Comparison of ENCODE assay signal across 22 mouse cellular contexts in the genomic region with DNA sequence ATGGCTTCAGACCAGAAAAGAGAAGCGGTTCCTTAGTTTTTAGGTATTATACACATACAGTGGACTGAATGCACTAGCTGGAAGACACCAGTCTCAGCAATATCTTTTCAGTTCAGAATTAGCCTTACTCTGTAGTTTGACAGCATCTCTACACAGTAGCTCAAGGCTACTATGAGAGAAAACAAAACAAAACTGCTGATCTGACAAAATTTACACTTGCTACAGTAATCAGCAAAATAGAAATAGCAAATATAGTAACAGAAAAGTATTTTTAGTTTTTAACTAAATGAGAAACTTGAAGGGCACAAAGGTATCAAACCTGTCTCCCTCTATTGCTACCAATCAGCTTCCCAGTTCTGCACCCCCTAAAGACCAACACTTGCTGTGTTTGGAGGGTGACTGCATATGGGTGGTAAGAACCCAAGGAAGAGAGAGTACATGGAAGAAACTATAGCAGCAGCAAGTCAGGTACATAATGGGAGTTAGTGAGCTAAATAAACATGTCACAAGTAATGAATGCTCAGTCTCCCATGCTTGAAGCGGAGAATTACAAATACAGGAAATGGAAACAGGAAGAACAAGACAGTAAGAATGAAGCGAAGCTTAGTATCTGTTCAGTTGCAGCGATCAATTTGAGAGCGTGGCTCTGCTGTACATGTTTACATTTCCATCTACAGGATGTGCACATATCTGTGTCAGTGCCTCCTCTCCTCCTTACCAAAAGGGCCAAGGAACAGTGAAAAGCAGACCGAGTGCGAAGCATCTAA. TPM values are rescaled to one million over a fixed set of nuclear protein-coding genes. Genes with fewer than 3 reads are reported as not detected.
A peak's percentile ranks its signal among the peaks of the same experiment; 100 is the strongest.
DNase-seq lines count a peak whose midpoint lies in the region; ATAC-seq and TF ChIP-seq lines count a peak whose summit lies in the region.
"Had no signal": no experiment of that assay in that cellular context is flagged by ENCODE, and none has a peak within 500 bp of the region (broad histone marks: within the 10 kb centered on the region; RNA-seq: fewer than 3 reads in every experiment).

No protein-coding gene starts in this region.

- no peaks in the 10 kb centered on the region for H3K9me3 ChIP-seq in liver, embryonic 11.5 days (ENCODE audit: control insufficient read depth, low read length)
- no peaks in the 10 kb centered on the region for H3K9me3 ChIP-seq in liver, postnatal 0 days (ENCODE audit: low read length)
- peaks cover 2% of the 10 kb centered on the region for H3K9me3 ChIP-seq in CH12.LX (replicated peaks; ENCODE audit: low read length)
- H3K9me3 ChIP-seq: embryonic facial prominence, embryonic 12.5 days; forebrain, embryonic 15.5 days; G1E; heart, embryonic 15.5 days; hindbrain, embryonic 13.5 days had no signal

- dilution Hi-C loops in CH12.LX (cut with MboI; ENCODE audit: extremely low pct_ligation_motif_present, extremely low pct_unique_long_range_greater_than_20kb, low sequenced_read_pairs) = no loop called here

- 77% methylated on average over 7 of the region's 7 CpGs for WGBS in liver, embryonic 11.5 days
- 75% methylated on average over 7 of the region's 7 CpGs for WGBS in liver, postnatal 0 days (ENCODE audit: insufficient replicate concordance)

- no peak for TF ChIP-seq POLR2A in CH12.LX (IDR thresholded peaks at IDR 0.05; ENCODE audit: low read depth, low read length)
- no peak for TF ChIP-seq POLR2A in bone marrow macrophage, adult 2 months (IDR thresholded peaks at IDR 0.05; ENCODE audit: borderline replicate concordance, low read depth, low read length)

- in situ Hi-C loops in CH12.LX (cut with MboI; ENCODE audit: low pct_ligation_motif_present, low pct_unique_long_range_greater_than_20kb, low sequenced_read_pairs) = no loop called here

- H3K4me1 ChIP-seq in liver, embryonic 11.5 days (replicated peaks; ENCODE audit: control insufficient read depth, insufficient read depth, low read length) = no peaks in the 10 kb centered on the region
- H3K4me1 ChIP-seq in liver, postnatal 0 days (ENCODE audit: insufficient read depth) = no peaks in the 10 kb centered on the region
- peaks cover 0 to 26% of the 10 kb centered on the region in 2 experiments; a peak in 3 of 4 replicates for H3K4me1 ChIP-seq in CH12.LX (ENCODE audit: control insufficient read depth in 1 of 2, insufficient read depth in 2 of 2)
- H3K4me1 ChIP-seq in bone marrow macrophage, adult 2 months (ENCODE audit: control insufficient read depth, insufficient read depth, low read length) = peaks cover 6% of the 10 kb centered on the region
- H3K4me1 ChIP-seq: embryonic facial prominence, embryonic 12.5 days; forebrain, embryonic 15.5 days; heart, embryonic 15.5 days; hindbrain, embryonic 13.5 days had no signal

- H3K27me3 ChIP-seq in liver, embryonic 11.5 days (replicated peaks; ENCODE audit: control insufficient read depth, insufficient read depth, low read length) = no peaks in the 10 kb centered on the region
- no peaks in the 10 kb centered on the region for H3K27me3 ChIP-seq in liver, postnatal 0 days (ENCODE audit: insufficient read depth, low read length)
- H3K27me3 ChIP-seq in CH12.LX (replicated peaks) = no peaks in the 10 kb centered on the region
- H3K27me3 ChIP-seq: embryonic facial prominence, embryonic 12.5 days; forebrain, embryonic 15.5 days; heart, embryonic 15.5 days; hindbrain, embryonic 13.5 days had no signal

- H3K27ac ChIP-seq in liver, embryonic 11.5 days (ENCODE audit: low read depth, low read length) = no peak overlapping the region
- no peak overlapping the region for H3K27ac ChIP-seq in liver, postnatal 0 days (ENCODE audit: low read depth)
- H3K27ac ChIP-seq in CH12.LX (ENCODE audit: insufficient read depth, low read depth) = no peak overlapping the region
- H3K27ac ChIP-seq in bone marrow macrophage, adult 2 months (ENCODE audit: insufficient read depth, low read depth, low read length) = 0 out of 2 replicates have a peak overlapping the region, but pooled peaks have one; percentile 10
- H3K27ac ChIP-seq: embryonic facial prominence, embryonic 12.5 days; forebrain, embryonic 15.5 days; heart, embryonic 15.5 days; hindbrain, embryonic 13.5 days; hindbrain, postnatal 0 days had no signal

- peaks cover 30% of the 10 kb centered on the region for H3K36me3 ChIP-seq in liver, embryonic 11.5 days (ENCODE audit: control insufficient read depth, insufficient read depth, low read length)
- H3K36me3 ChIP-seq in liver, postnatal 0 days (replicated peaks; ENCODE audit: insufficient read depth, low read length) = peaks cover 63% of the 10 kb centered on the region
- peaks cover 49 to 86% of the 10 kb centered on the region in 2 experiments for H3K36me3 ChIP-seq in CH12.LX (replicated peaks in 1 of 2; ENCODE audit: control insufficient read depth in 1 of 2, insufficient read depth in 1 of 2, low read length in 1 of 2)

- no peaks in the 10 kb centered on the region for H3K79me2 ChIP-seq in CH12.LX (replicated peaks; ENCODE audit: control insufficient read depth, extremely low read depth, insufficient read depth, poor library complexity, severe bottlenecking)

- H3K4me3 ChIP-seq in liver, embryonic 11.5 days (ENCODE audit: low read depth, low read length) = no peak overlapping the region
- no peak overlapping the region for H3K4me3 ChIP-seq in liver, postnatal 0 days (ENCODE audit: low read depth, low read length)
- no peak overlapping the region for H3K4me3 ChIP-seq in CH12.LX (replicated peaks in 1 of 3; ENCODE audit: low read depth in 2 of 3, low read length in 2 of 3, poor library complexity in 1 of 3)
- no peak overlapping the region for H3K4me3 ChIP-seq in bone marrow macrophage, adult 2 months (ENCODE audit: insufficient read depth, low read length)
- H3K4me3 ChIP-seq: embryonic facial prominence, embryonic 12.5 days; forebrain, embryonic 15.5 days; heart, embryonic 15.5 days; hindbrain, embryonic 13.5 days had no signal

- TF ChIP-seq RAD21 in CH12.LX (IDR thresholded peaks at IDR 0.05; ENCODE audit: low read depth, low read length) = no peak

- no peak for DNase-seq in liver, embryonic 11.5 days (ENCODE audit: low spot score)
- no peak for DNase-seq in liver, postnatal 0 days
- no peak for DNase-seq in CH12.LX (ENCODE audit: extremely low read depth)
- DNase-seq in urinary bladder, postnatal 25 days (ENCODE audit: low spot score) = no peak
- no peak for DNase-seq in thymus, postnatal 4 days
- DNase-seq in adrenal gland, adult (ENCODE audit: inconsistent age in 2 of 2, low spot score in 1 of 2) = no peak
- DNase-seq: adrenal gland, adult 8-10 months; adrenal gland, postnatal 36 days; cerebellum, adult 11 months; cerebellum, adult 8-10 months; cerebellum, postnatal 14 days; heart, postnatal 14 days had no signal

- no peak overlapping the region for H3K4me2 ChIP-seq in liver, embryonic 11.5 days
- H3K4me2 ChIP-seq in liver, postnatal 0 days (ENCODE audit: low read depth, low read length) = no peak overlapping the region
- no peak overlapping the region for H3K4me2 ChIP-seq in CH12.LX (ENCODE audit: insufficient read depth, low read depth, poor library complexity, severe bottlenecking)
- H3K4me2 ChIP-seq: embryonic facial prominence, embryonic 12.5 days; forebrain, embryonic 15.5 days; heart, embryonic 15.5 days; hindbrain, embryonic 13.5 days had no signal

- ATAC-seq in liver, embryonic 11.5 days (replicated peaks; ENCODE audit: low FRiP score) = peak; percentile 31; the same call in 1 of the 2 replicates
- ATAC-seq in liver, postnatal 0 days = no peak
- ATAC-seq in megakaryocyte progenitor cell, adult 5-6 weeks (replicated peaks; ENCODE audit: poor library complexity) = peak; percentile 48
- ATAC-seq: forebrain, embryonic 15.5 days; hindbrain, postnatal 0 days had no signal

- TF ChIP-seq EP300 in liver, postnatal 0 days (IDR thresholded peaks at IDR 0.05; ENCODE audit: low read depth) = no peak
- no peak for TF ChIP-seq EP300 in CH12.LX (IDR thresholded peaks at IDR 0.05; ENCODE audit: low read length)

- no peak for TF ChIP-seq CTCF in liver, postnatal 0 days (IDR thresholded peaks at IDR 0.05; ENCODE audit: low read depth)
- TF ChIP-seq CTCF in CH12.LX (conservative IDR thresholded peaks at IDR 0.05 in 1 of 2, IDR thresholded peaks at IDR 0.05 in 1 of 2; ENCODE audit: low read depth in 2 of 2, low read length in 2 of 2) = no peak
- TF ChIP-seq CTCF in bone marrow macrophage, adult 2 months (IDR thresholded peaks at IDR 0.05; ENCODE audit: low read depth, low read length) = no peak

- no peak overlapping the region for H3K9ac ChIP-seq in liver, embryonic 11.5 days (ENCODE audit: low read depth, low read length)
- no peak overlapping the region for H3K9ac ChIP-seq in liver, postnatal 0 days (replicated peaks)
- H3K9ac ChIP-seq in CH12.LX (ENCODE audit: insufficient read depth, low read depth) = no peak overlapping the region
- H3K9ac ChIP-seq: embryonic facial prominence, embryonic 12.5 days; forebrain, embryonic 15.5 days; heart, embryonic 15.5 days; hindbrain, embryonic 13.5 days had no signal

TF ChIP-seq in CH12.LX, 34 proteins besides CTCF, POLR2A, EP300 and RAD21:
- peak; percentile 89 for TF ChIP-seq MAFK (IDR thresholded peaks at IDR 0.05; ENCODE audit: insufficient replicate concordance, low read length)
- TF ChIP-seq ZC3H11A (IDR thresholded peaks at IDR 0.05; ENCODE audit: low read depth, low read length) = no peak
- TF ChIP-seq TCF12 (IDR thresholded peaks at IDR 0.05; ENCODE audit: low read depth, low read length) = no peak

RNA-seq across cellular contexts. Expression of a gene that starts 8.6 kb away (rescaled TPM):
- polyA plus RNA-seq in liver, embryonic 11.5 days (2014; fragmentation: Nextera tagmentation; extraction: Ambion mirVana) = 31.1 and 35.4 TPM in 2 replicates
- 19.9 and 23.3 TPM in 2 replicates for polyA plus RNA-seq in liver, postnatal 0 days (2015; fragmentation: Nextera tagmentation; extraction: Ambion mirVana)
- 16.8 and 18.1 TPM in 2 replicates for total RNA-seq in CH12.LX (2012; rRNA removed)
- 21.8 and 22.7 TPM in 2 replicates for total RNA-seq in CH12.LX (2014; rRNA removed)
- 27.9 and 29.6 TPM in 2 replicates for polyA plus RNA-seq in CH12.LX (2012; ENCODE audit: insufficient read length, low read depth)
- 23.4 and 24.2 TPM in 2 replicates for polyA plus RNA-seq in bone marrow macrophage, adult 2 months (2012; ENCODE audit: insufficient read depth, insufficient read length, missing spikeins)
- 25.0 and 32.4 TPM in 2 replicates for total RNA-seq in megakaryocyte progenitor cell, adult 5-6 weeks (2015)
- total RNA-seq in megakaryocyte progenitor cell, adult 5-6 weeks (2017) = 24.1 and 35.4 TPM in 2 replicates

RNA-seq across cellular contexts. Expression of a gene that starts 30.4 kb away (rescaled TPM):
- not detected in 2 replicates for polyA plus RNA-seq in liver, embryonic 11.5 days (2014; fragmentation: Nextera tagmentation; extraction: Ambion mirVana)
- polyA plus RNA-seq in liver, postnatal 0 days (2015; fragmentation: Nextera tagmentation; extraction: Ambion mirVana) = not detected in 2 replicates
- not detected in 2 replicates for total RNA-seq in CH12.LX (2012; rRNA removed)
- total RNA-seq in CH12.LX (2014; rRNA removed) = not detected in 2 replicates
- polyA plus RNA-seq in CH12.LX (2012; ENCODE audit: insufficient read length, low read depth) = not detected in 2 replicates
- polyA plus RNA-seq in bone marrow macrophage, adult 2 months (2012; ENCODE audit: insufficient read depth, insufficient read length, missing spikeins) = not detected in 2 replicates
- not detected in 2 replicates for total RNA-seq in megakaryocyte progenitor cell, adult 5-6 weeks (2015)
- not detected in 2 replicates for total RNA-seq in megakaryocyte progenitor cell, adult 5-6 weeks (2017)
- total RNA-seq: hematopoietic stem cell, adult 5-6 weeks had no signal
- polyA plus RNA-seq: embryonic facial prominence, embryonic 12.5 days; forebrain, embryonic 11.5 days; forebrain, embryonic 15.5 days; G1E; heart, embryonic 15.5 days; hindbrain, embryonic 13.5 days had no signal
